Mouse (Mus musculus): ENCODE data around the gene Surf6.
"Not testable (repeated sequence)": the region's sequence is repeated elsewhere in the genome, so short reads cannot be mapped to it uniquely, and the experiment has no call there.

Gene Surf6

DNA sequence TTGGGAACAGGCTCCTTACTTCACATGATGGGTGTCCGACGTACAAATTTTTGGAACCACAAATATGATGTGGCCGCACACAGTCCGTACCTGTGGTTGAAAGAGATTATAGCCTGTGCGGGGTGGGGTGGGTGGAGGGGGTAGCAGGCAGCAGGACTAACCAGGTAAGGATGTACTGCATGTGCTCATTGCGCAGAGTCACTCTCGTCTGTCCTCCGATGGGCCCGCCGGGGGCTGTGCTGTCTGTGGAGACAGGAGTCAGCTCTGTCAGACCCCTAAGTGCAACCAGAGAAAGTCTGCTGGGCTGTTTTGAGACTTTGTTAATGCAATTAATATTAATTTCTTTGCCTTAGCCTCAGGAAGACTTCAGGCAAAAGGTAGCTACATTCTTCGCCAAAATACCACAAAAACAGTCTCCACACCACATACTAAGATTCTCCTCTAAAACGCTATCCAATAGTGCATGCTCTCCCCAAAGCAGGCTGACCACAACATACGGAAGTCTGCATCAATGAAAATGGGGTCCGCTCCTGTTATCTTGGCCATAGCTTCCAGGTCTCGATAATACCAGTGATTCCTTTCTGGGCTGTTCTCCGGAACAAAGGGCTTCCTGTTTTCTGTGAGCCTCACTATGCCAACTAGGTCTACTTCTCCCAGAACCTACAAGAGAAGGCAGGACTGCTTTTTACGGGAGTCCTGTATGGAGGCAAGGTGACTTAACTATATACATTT lies 10.9 kb upstream of the Surf6 start:
- DNase-seq (ENCODE audit: low spot score in 2 of 2): no peak

DNA sequence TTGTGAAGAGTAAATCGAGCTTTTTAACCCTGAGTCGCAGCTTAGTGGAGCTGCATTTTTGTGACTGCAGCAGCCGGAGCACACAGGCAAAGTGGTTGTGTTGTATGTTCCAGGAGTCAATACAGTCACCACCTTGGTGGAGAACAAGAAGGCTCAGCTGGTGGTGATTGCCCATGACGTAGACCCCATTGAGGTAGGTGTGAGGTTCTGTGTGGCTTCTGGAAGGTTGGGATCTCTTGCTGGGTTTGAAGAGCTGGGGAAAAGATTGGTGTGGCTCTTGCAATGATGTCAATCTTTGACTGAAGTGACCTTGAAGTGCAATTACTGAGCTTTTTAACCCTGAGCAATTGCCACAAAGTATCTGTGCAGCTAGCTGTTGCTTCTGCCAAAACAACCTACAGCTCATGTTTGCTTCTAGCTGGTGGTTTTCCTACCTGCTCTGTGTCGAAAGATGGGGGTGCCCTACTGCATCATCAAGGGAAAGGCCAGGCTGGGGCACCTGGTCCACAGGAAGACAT lies 9.6 kb upstream of the Surf6 start:
- no peak for DNase-seq (ENCODE audit: low spot score in 2 of 2)

DNA sequence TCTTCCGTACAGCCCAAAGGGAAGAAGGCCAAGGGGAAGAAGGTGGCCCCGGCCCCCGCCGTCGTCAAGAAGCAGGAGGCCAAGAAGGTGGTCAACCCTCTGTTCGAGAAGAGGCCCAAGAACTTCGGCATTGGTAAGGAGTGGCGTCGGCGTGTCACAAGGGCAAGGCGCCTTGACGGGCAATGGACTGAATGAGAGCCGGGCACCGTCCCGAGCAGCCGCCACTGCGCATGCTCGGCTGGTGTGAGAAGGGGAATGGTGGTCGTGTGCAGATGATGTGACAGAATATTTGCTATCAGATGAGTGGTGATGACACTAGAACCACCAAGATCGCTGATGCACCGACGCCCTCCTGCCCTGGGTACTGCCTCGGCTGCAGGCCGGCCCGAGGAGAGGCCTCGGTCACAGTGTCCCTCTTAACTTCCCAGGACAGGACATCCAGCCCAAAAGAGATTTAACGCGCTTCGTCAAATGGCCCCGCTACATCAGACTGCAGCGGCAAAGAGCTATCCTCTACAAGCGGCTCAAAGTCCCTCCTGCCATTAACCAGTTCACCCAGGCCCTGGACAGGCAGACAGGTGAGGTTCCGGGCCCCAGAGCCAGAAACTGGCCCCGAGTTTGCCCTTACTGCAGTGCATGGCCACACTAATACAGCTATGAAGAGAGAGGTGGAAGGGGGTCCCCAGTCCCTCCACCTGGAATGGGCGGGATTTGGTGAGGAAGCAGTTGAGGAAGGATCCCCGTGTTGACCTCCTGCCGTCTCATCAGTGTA lies 8.5 kb upstream of the Surf6 start:
- DNase-seq (ENCODE audit: low spot score in 2 of 2): no peak

- DNase-seq (ENCODE audit: low spot score in 2 of 2): peak; percentile 100
Observed at GRCm38 (mm10) chr2:26910124-26910993, 7.7 kb upstream of the Surf6 start, which contains the start of the genes Med22 and Rpl7a. TSS of gene Med22 (minus strand) at chr2:26910677. TSS of gene Rpl7a (plus strand) at chr2:26910764.

DNA sequence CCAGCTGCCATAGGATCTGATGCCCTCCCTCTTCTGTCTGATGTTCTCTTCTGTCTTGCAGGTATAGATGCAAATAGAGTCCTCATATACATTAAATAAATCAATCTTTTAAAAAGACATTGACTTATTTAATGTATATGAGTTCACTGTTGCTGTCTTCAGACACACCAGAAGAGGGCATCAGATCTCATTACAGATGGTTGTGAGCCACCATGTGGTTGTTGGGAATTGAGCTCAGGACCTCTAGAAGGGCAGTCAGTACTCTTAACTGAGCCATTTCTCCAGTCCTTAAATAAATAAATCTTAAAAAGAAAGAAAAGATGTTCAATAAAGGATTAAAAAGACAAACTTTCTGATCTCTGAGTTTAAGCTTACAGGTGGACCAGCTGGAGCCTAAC lies 6.7 kb upstream of the Surf6 start:
- DNase-seq (ENCODE audit: low spot score in 2 of 2): no peak

- no peak for DNase-seq (ENCODE audit: low spot score in 2 of 2)
Observed at GRCm38 (mm10) chr2:26908710-26909386, 6.2 kb upstream of the Surf6 start.

DNA sequence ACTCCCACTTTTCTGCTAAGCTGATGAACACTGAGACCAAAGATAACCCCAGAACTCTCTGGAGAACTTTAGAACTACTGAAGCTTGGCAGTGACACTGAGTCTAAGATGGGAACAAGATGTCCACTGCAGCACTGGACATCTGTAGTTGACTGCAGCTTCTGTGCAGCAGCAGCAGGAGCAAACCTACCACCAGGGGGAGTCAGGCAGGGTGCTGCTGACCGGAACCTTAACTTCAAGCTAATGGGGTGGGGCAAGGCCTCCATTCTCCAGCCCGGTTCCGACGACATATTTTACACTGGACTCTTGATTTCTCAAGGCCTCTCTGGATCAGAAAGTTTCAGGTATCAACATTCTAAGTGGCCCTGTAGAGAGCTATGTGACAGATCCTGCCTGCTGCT lies 4.4 kb upstream of the Surf6 start:
- no peak for DNase-seq (ENCODE audit: low spot score in 2 of 2)

GRCm38 (mm10) chr2:26906431-26906830 lies 3.8 kb upstream of the Surf6 start:
- DNase-seq (ENCODE audit: low spot score in 2 of 2): no peak

DNA sequence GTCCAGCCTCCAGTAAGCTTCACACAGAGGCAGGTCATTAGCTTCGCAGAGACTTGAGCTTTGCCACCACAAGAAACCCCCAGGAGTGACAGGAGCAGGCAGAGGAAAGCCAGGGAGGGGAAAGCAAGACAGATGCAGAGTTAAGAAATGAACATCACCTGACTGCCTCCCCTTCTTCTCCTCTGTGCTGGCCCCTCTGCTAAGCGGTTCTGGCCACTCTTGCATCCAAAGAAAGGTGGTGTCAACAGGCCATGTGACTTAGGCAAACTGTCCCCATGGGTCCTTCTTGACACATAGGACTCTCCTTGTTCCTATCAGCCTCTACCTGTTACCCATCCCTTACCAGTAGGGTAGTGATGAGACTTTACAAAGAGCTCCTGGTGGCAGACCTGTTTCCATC lies 3.3 kb upstream of the Surf6 start:
- DNase-seq (ENCODE audit: low spot score in 2 of 2): no peak

GRCm38 (mm10) chr2:26903311-26903710 lies 632 bp upstream of the Surf6 start:
- DNase-seq (ENCODE audit: low spot score in 2 of 2): no peak

GRCm38 (mm10) chr2:26901834-26902400 lies 762 bp downstream of the Surf6 start:
- DNase-seq (ENCODE audit: low spot score in 2 of 2): no peak

GRCm38 (mm10) chr2:26900731-26901130 lies 1.9 kb downstream of the Surf6 start:
- no peak for DNase-seq (ENCODE audit: low spot score in 2 of 2)

- no peak for DNase-seq (ENCODE audit: low spot score in 2 of 2)
Observed at GRCm38 (mm10) chr2:26895898-26896297, 6.8 kb downstream of the Surf6 start.

DNA sequence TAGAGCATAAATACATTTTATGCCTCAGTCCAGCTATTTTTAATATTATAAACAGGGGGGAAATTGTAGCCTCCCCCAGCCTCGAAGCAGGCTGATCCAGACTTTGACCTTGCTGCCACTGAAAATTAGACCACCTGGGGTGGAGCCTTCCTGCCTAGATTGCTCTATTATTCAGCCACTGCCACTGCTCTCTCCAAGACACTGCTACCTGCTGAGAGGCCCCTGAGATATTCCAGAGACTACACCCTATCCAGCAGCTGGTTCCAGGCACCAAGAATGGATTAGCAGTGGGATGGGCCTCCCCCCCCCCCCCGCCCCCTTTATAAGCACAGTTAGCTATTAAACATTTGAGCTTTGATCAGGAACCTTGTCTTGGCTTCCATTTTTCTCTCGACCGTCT lies 16.5 kb downstream of the Surf6 start:
- DNase-seq (ENCODE audit: low spot score in 2 of 2): not testable (repeated sequence)

DNA sequence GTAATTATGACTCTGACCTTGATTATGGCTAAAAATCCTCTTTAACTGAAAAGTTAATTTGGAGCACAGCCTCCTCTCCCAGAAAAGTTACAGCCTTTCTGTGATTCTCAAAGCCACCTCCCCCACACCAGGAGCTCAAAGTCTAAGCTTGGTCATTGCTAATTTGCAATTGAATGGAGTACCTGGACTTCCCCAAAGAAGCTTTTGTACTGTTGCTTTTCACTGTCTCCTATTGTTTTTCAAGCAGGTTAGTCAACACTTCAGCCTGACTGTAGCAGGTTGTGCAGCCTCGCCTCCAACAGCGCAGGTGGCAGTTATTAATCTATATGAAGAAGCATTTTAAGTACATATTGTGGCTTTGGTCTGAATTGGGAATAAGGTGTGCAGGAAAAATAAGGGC lies 17.1 kb downstream of the Surf6 start:
- not testable (repeated sequence) for DNase-seq (ENCODE audit: low spot score in 2 of 2)

DNA sequence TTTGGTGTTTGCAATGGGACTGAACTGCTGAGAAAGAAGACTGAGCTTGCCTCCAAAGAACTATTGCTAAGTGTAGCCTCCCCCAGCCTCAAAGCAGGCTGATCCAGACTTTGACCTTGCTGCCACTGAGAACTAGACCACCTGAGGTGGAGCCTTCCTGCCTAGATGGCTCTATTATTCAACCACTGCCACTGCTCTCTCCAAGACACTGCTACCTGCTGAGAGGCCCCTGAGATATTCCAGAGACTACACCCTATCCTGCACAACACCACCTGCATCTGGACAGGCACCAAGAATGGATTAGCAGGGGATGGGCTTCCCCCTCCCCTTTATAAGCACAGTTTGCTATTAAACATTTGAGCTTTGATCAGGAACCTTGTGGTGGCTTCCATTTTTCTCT lies 24.1 kb downstream of the Surf6 start:
- no peak for DNase-seq (ENCODE audit: low spot score in 2 of 2)

GRCm38 (mm10) chr2:26870666-26871065 lies 32.0 kb downstream of the Surf6 start:
- no peak for DNase-seq (ENCODE audit: low spot score in 2 of 2)

DNA sequence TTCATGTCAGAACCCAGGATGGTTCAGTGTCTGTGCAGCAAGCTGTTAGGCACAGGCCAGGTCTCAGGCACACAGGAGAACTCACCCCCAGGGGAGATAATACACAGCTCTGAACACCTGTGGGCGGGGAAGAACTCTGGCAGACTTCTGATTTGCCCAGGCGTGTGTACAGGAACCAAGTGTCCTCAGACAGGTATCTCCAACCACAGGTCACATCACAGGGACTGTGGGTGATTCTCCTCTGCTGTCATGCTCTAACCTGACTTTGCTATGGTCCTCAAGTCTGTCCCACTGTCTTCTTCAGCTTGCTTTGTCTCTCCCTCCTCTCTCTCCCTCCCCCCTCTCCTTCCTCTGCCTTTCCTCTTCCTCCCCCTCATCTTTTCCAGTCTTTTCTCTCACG lies 37.8 kb downstream of the Surf6 start, which contains the start of gene Abo:
Gene Abo, minus strand, starts transcription at position 101 of the 400 bp plus-strand sequence.
- DNase-seq (ENCODE audit: low spot score in 2 of 2): no peak

- no peak for DNase-seq (ENCODE audit: low spot score in 2 of 2)
Observed at GRCm38 (mm10) chr2:26862856-26863255, 39.8 kb downstream of the Surf6 start.

- no peak for DNase-seq (ENCODE audit: low spot score in 2 of 2)
Observed at GRCm38 (mm10) chr2:26847706-26848105, 55.0 kb downstream of the Surf6 start.
